Mouse (Mus musculus) liver, embryonic 14.5 days (tissue): ENCODE results near the gene Ada.

Source experiments
- CTCF ChIP-seq: IDR thresholded peaks from 2 replicates; pipeline ENCODE4 v1.5.1; 2016; ENCODE audit warnings: antibody characterized with exemption, low read depth, control low read depth
- EP300 ChIP-seq: IDR thresholded peaks from 2 replicates; pipeline ENCODE4 v1.6.1; 2016; ENCODE audit warnings: antibody characterized with exemption, low read depth

DNA sequence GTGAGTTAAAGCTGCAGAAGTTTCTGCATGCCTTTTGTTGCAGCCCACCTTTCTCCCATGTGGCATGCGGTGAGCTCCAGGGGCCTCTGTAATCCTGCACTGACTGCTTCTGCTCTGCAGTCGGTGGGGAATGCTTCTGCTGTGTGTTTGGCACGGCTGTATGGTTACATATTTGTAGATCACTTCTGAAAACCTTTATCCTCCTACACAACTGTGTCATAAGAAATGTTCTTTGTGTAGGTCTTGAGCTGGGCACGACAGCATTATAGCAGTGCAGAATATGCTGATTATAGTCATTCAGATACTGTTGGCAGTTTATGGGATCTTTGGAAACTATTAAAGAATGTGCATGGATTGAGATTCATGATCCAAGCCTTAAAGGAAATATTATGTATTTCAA lies 64.8 kb downstream of the Ada start:
- TF ChIP-seq EP300 (no peak), CTCF (no peak)
